Mouse (Mus musculus) ES-Bruce4 (cell line): Measurements from ENCODE around the gene Ttll11.

Source experiments
- CTCF ChIP-seq: IDR thresholded peaks from one replicate; pipeline ENCODE4 v1.8.1; 2011; ENCODE audit warnings: low read depth, low read length
- EP300 ChIP-seq: IDR thresholded peaks from 2 replicates; pipeline ENCODE4 v1.6.1; 2011; ENCODE audit warnings: low read depth, low read length; ENCODE audit not compliant: insufficient read depth
- POLR2A ChIP-seq: IDR thresholded peaks from one replicate; pipeline ENCODE4 v1.8.1; 2011; ENCODE audit warnings: low read length; ENCODE audit not compliant: insufficient read depth

- TF ChIP-seq CTCF: no peak
- TF ChIP-seq POLR2A: no peak
- peak; percentile 63; the same call in 1 of the 2 replicates for TF ChIP-seq EP300
These were observed 135.6 kb downstream of the Ttll11 start for GRCm38 (mm10) chr2:35843896-35844690.
